Mouse (Mus musculus): ENCODE data around the gene Cryba4. TPM values are rescaled to one million over a fixed set of nuclear protein-coding genes. Genes with fewer than 3 reads are reported as not detected.

Gene Cryba4
- total and polyA plus RNA-seq, 3 experiments, result not detected

GRCm38 (mm10) chr5:112247399-112247798, 4.9 kb downstream of the Cryba4 start:
- Histone ChIP-seq H3K9ac (ENCODE audit: insufficient read depth, low read depth) (no peak overlapping the region), H3K9me3 (replicated peaks; ENCODE audit: low read length) (peaks cover 8% of the 10 kb centered on the region), H3K36me3 (replicated peaks in 1 of 2; ENCODE audit: control insufficient read depth in 1 of 2, insufficient read depth in 1 of 2, low read length in 1 of 2) (no peaks in the 10 kb centered on the region), H3K27ac (ENCODE audit: insufficient read depth, low read depth) (no peak overlapping the region), H3K4me2 (ENCODE audit: insufficient read depth, low read depth, poor library complexity, severe bottlenecking) (no peak overlapping the region), H3K4me1 (ENCODE audit: control insufficient read depth in 1 of 2, insufficient read depth in 2 of 2) (peaks cover 0 to 3% of the 10 kb centered on the region in 2 experiments; a peak in 1 of 4 replicates), H3K27me3 (replicated peaks) (peaks cover 65% of the 10 kb centered on the region), H3K4me3 (replicated peaks in 1 of 3; ENCODE audit: low read depth in 2 of 3, low read length in 2 of 3, poor library complexity in 1 of 3) (no peak overlapping the region), H3K79me2 (replicated peaks; ENCODE audit: control insufficient read depth, extremely low read depth, insufficient read depth, poor library complexity, severe bottlenecking) (no peaks in the 10 kb centered on the region)
- DNase-seq (ENCODE audit: extremely low read depth), result no peak
- in situ Hi-C loops (cut with MboI; ENCODE audit: low pct_ligation_motif_present, low pct_unique_long_range_greater_than_20kb, low sequenced_read_pairs) (loop anchor here (10.0 to 25.0 kb wide), 2 partner anchors 177 to 790 kb away; no protein-coding TSS in a partner anchor), dilution Hi-C loops (cut with MboI; ENCODE audit: extremely low pct_ligation_motif_present, extremely low pct_unique_long_range_greater_than_20kb, low sequenced_read_pairs) (no loop called here)
- TF ChIP-seq POLR2AphosphoS2 (IDR thresholded peaks at IDR 0.05; ENCODE audit: low read depth, low read length), result no peak
- no peak for TF ChIP-seq MAZ (IDR thresholded peaks at IDR 0.05; ENCODE audit: low read depth, low read length)
- TF ChIP-seq ZKSCAN1 (IDR thresholded peaks at IDR 0.05; ENCODE audit: borderline replicate concordance, low read depth, low read length), result no peak
- no peak for TF ChIP-seq ZNF384 (IDR thresholded peaks at IDR 0.05; ENCODE audit: low read depth, low read length)
- TF ChIP-seq NRF1 (IDR thresholded peaks at IDR 0.05; ENCODE audit: low read depth, low read length), result no peak
- no peak for TF ChIP-seq SMC3 (IDR thresholded peaks at IDR 0.05; ENCODE audit: low read depth, low read length)
- no peak for TF ChIP-seq USF2 (conservative IDR thresholded peaks at IDR 0.05; ENCODE audit: low read depth, low read length)
- no peak for TF ChIP-seq MYC (IDR thresholded peaks at IDR 0.05; ENCODE audit: low read depth, low read length)
- TF ChIP-seq ZMIZ1 (IDR thresholded peaks at IDR 0.05; ENCODE audit: low read depth, low read length), result no peak
- TF ChIP-seq HCFC1 (IDR thresholded peaks at IDR 0.05; ENCODE audit: low read depth, low read length), result no peak
- no peak for TF ChIP-seq KAT2A (IDR thresholded peaks at IDR 0.05; ENCODE audit: insufficient replicate concordance, low read length)
- TF ChIP-seq JUND (conservative IDR thresholded peaks at IDR 0.05; ENCODE audit: low read depth, low read length), result no peak
- TF ChIP-seq MXI1 (IDR thresholded peaks at IDR 0.05; ENCODE audit: low read depth, low read length), result no peak
- no peak for TF ChIP-seq POLR2A (IDR thresholded peaks at IDR 0.05; ENCODE audit: low read depth, low read length)
- TF ChIP-seq ETS1 (conservative IDR thresholded peaks at IDR 0.05; ENCODE audit: low read depth, low read length), result no peak
- no peak for TF ChIP-seq MAX (IDR thresholded peaks at IDR 0.05; ENCODE audit: low read length)
- TF ChIP-seq TCF12 (IDR thresholded peaks at IDR 0.05; ENCODE audit: low read depth, low read length), result no peak
- no peak for TF ChIP-seq IRF4 (IDR thresholded peaks at IDR 0.05; ENCODE audit: low read depth, low read length)
- TF ChIP-seq RCOR1 (conservative IDR thresholded peaks at IDR 0.05; ENCODE audit: low read depth, low read length), result no peak
- no peak for TF ChIP-seq GABPA (IDR thresholded peaks at IDR 0.05; ENCODE audit: insufficient replicate concordance, low read depth, low read length)

- no peaks in the 10 kb centered on the region for H3K36me3 ChIP-seq (replicated peaks in 1 of 2; ENCODE audit: control insufficient read depth in 1 of 2, insufficient read depth in 1 of 2, low read length in 1 of 2)
- no peak overlapping the region for H3K9ac ChIP-seq (ENCODE audit: insufficient read depth, low read depth)
- dilution Hi-C loops (cut with MboI; ENCODE audit: extremely low pct_ligation_motif_present, extremely low pct_unique_long_range_greater_than_20kb, low sequenced_read_pairs) (no loop called here), in situ Hi-C loops (cut with MboI; ENCODE audit: low pct_ligation_motif_present, low pct_unique_long_range_greater_than_20kb, low sequenced_read_pairs) (loop anchor here (5.0 to 25.0 kb wide), 3 partner anchors 72 to 792 kb away; no protein-coding TSS in a partner anchor)
- H3K4me3 ChIP-seq (replicated peaks in 1 of 3; ENCODE audit: low read depth in 2 of 3, low read length in 2 of 3, poor library complexity in 1 of 3), result no peak overlapping the region
- H3K9me3 ChIP-seq (replicated peaks; ENCODE audit: low read length), result peaks cover 9% of the 10 kb centered on the region
- H3K27ac ChIP-seq (ENCODE audit: insufficient read depth, low read depth), result no peak overlapping the region
- DNase-seq (ENCODE audit: extremely low read depth), result no peak
- peaks cover 54% of the 10 kb centered on the region for H3K27me3 ChIP-seq (replicated peaks)
- no peaks in the 10 kb centered on the region for H3K79me2 ChIP-seq (replicated peaks; ENCODE audit: control insufficient read depth, extremely low read depth, insufficient read depth, poor library complexity, severe bottlenecking)
- H3K4me2 ChIP-seq (ENCODE audit: insufficient read depth, low read depth, poor library complexity, severe bottlenecking), result no peak overlapping the region
- no peaks in the 10 kb centered on the region; a peak in 1 of 4 replicates for H3K4me1 ChIP-seq (ENCODE audit: control insufficient read depth in 1 of 2, insufficient read depth in 2 of 2)
- no peak for TF ChIP-seq ETS1 (conservative IDR thresholded peaks at IDR 0.05; ENCODE audit: low read depth, low read length)
- TF ChIP-seq POLR2A (IDR thresholded peaks at IDR 0.05; ENCODE audit: low read depth, low read length), result no peak
- no peak for TF ChIP-seq NELFE (IDR thresholded peaks at IDR 0.05; ENCODE audit: low read depth, low read length)
- TF ChIP-seq MAFK (IDR thresholded peaks at IDR 0.05; ENCODE audit: insufficient replicate concordance, low read length), result no peak
- no peak for TF ChIP-seq CHD2 (IDR thresholded peaks at IDR 0.05; ENCODE audit: low read length)
- no peak for TF ChIP-seq IRF4 (IDR thresholded peaks at IDR 0.05; ENCODE audit: low read depth, low read length)
- TF ChIP-seq POLR2AphosphoS2 (IDR thresholded peaks at IDR 0.05; ENCODE audit: low read depth, low read length), result no peak
- no peak for TF ChIP-seq ZC3H11A (IDR thresholded peaks at IDR 0.05; ENCODE audit: low read depth, low read length)
Measured at GRCm38 (mm10) chr5:112244890-112245615, 7.3 kb downstream of the Cryba4 start.
